Mouse (Mus musculus) liver, embryonic 14.5 days (tissue): ENCODE data around the gene Rfpl4b. TPM values are rescaled to one million over a fixed set of nuclear protein-coding genes. Genes with fewer than 3 reads are reported as not detected.

Source experiments
- ATAC-seq: fragments of 200-750 bp; cut with Nextera tagmentation; 2 replicates; pipeline ENCODE4 v1.8.0; 2017; ENCODE audit warnings: moderate number of reproducible peaks, mild to moderate bottlenecking, moderate library complexity; ENCODE audit not compliant: insufficient read depth
- DNase-seq, 3 experiments: peaks; one replicate each; pipeline ENCODE4 v3.0.0-alpha.2; 2012 to 2013; ENCODE audit warnings: low read depth in 3 of 3, low spot score in 3 of 3
- H3K27ac ChIP-seq: fragments of 300-500 bp; sonication (generic); 2 replicates; pipeline ENCODE4 v1.5.1; 2014; ENCODE audit warnings: moderate library complexity, mild to moderate bottlenecking, control low read depth, inconsistent platforms
- H3K27me3 ChIP-seq: fragments of 300-500 bp; sonication (generic); 2 replicates; pipeline ENCODE4 v1.6.1; 2014; ENCODE audit warnings: mild to moderate bottlenecking, low read length, moderate library complexity; ENCODE audit not compliant: control insufficient read depth, insufficient read depth
- H3K36me3 ChIP-seq: fragments of 300-500 bp; sonication (generic); replicated peaks from 2 replicates; pipeline ENCODE4 v1.6.1; 2014; ENCODE audit warnings: low read depth; ENCODE audit not compliant: control insufficient read depth, insufficient read depth
- H3K4me1 ChIP-seq, 2 experiments: fragments of 200-500 bp in 1 of 2; fragments of 300-500 bp in 1 of 2; sonication (generic) in 1 of 2; replicated peaks; 2 replicates each; pipeline ENCODE4 v1.6.1; 2012 to 2014; ENCODE audit warnings: antibody characterized with exemption in 1 of 2, inconsistent platforms in 1 of 2, low read length in 1 of 2; ENCODE audit not compliant: control insufficient read depth in 2 of 2, insufficient read depth in 2 of 2
- H3K4me2 ChIP-seq: fragments of 300-500 bp; sonication (generic); 2 replicates; pipeline ENCODE4 v1.6.1; 2014; ENCODE audit warnings: low read depth, mild to moderate bottlenecking, control low read depth, moderate library complexity
- H3K4me3 ChIP-seq, 2 experiments: fragments of 200-500 bp in 1 of 2; fragments of 300-500 bp in 1 of 2; sonication (generic) in 1 of 2; 2 replicates each; pipeline ENCODE4 v1.5.1; 2012 to 2014; ENCODE audit warnings: low read depth in 2 of 2, low read length in 2 of 2, mild to moderate bottlenecking in 2 of 2, control low read depth in 1 of 2, inconsistent platforms in 1 of 2, moderate library complexity in 1 of 2; ENCODE audit not compliant: insufficient read depth in 1 of 2
- H3K9ac ChIP-seq: fragments of 300-500 bp; sonication (generic); replicated peaks from 2 replicates; pipeline ENCODE4 v1.6.1; 2014; ENCODE audit warnings: mild to moderate bottlenecking, control low read depth, moderate library complexity
- H3K9me3 ChIP-seq: fragments of 300-500 bp; sonication (generic); 2 replicates; pipeline ENCODE4 v1.6.1; 2016; ENCODE audit warnings: low read length, mixed read lengths; ENCODE audit not compliant: control insufficient read depth
- CTCF ChIP-seq: IDR thresholded peaks from 2 replicates; pipeline ENCODE4 v1.5.1; 2016; ENCODE audit warnings: antibody characterized with exemption, low read depth, control low read depth
- EP300 ChIP-seq: IDR thresholded peaks from 2 replicates; pipeline ENCODE4 v1.6.1; 2016; ENCODE audit warnings: antibody characterized with exemption, low read depth
- WGBS: fragments of 180-500 bp; shearing (Covaris S2); extraction: QIAGEN DNeasy Blood & Tissue Kit; methylation state at CpG from one replicate; pipeline ENCODE4 v1.1.7; 2014; ENCODE audit not compliant: insufficient replicate concordance; 5-methylcytosine and 5-hydroxymethylcytosine counted together
- polyA plus RNA-seq, 2 experiments: library from polyadenylated mRNA; depleted of rRNA in 1 of 2; stranded (reverse) in 1 of 2; unstranded in 1 of 2; fragments of >200 nt; fragmentation: Nextera tagmentation in 1 of 2; extraction: Ambion mirVana in 1 of 2; gene quantifications; 2 replicates each; pipeline versions ENCODE4 v1.2.1 to v1.2.3; 2012 to 2014

Gene Rfpl4b
- polyA plus RNA-seq, 2 experiments: not detected

- H3K9me3 ChIP-seq: no peaks in the 10 kb centered on the region
- no peaks in the 10 kb centered on the region for H3K36me3 ChIP-seq
- ATAC-seq (no peak), DNase-seq (no peak)
- H3K9ac ChIP-seq: no peak overlapping the region
- 12% methylated on average over 1 of the region's 1 CpGs for WGBS
- no peak for TF ChIP-seq EP300
- no peak for TF ChIP-seq CTCF
- no peaks in the 10 kb centered on the region for H3K4me1 ChIP-seq
- H3K4me3 ChIP-seq: no peak overlapping the region
- H3K4me2 ChIP-seq: no peak overlapping the region
- H3K27ac ChIP-seq: no peak overlapping the region
- H3K27me3 ChIP-seq: no peaks in the 10 kb centered on the region
Observed at GRCm38 (mm10) chr10:38823741-38824140, 2.2 kb upstream of the Rfpl4b start.

- TF ChIP-seq CTCF (no peak), EP300 (no peak)
- Histone ChIP-seq H3K4me3 (no peak overlapping the region), H3K27ac (no peak overlapping the region), H3K4me1 (no peaks in the 10 kb centered on the region), H3K9me3 (no peaks in the 10 kb centered on the region), H3K36me3 (no peaks in the 10 kb centered on the region), H3K27me3 (no peaks in the 10 kb centered on the region), H3K4me2 (no peak overlapping the region), H3K9ac (no peak overlapping the region)
- WGBS: 84% methylated on average over 2 of the region's 2 CpGs
- no peak for DNase-seq
- no peak for ATAC-seq
Observed at GRCm38 (mm10) chr10:38806056-38806455, 15.5 kb downstream of the Rfpl4b start.

- no peak overlapping the region for H3K4me3 ChIP-seq
- WGBS: 69% methylated on average over 8 of the region's 8 CpGs
- no peak overlapping the region for H3K27ac ChIP-seq
- TF ChIP-seq EP300 (no peak), CTCF (no peak)
- no peak overlapping the region for H3K4me2 ChIP-seq
- no peaks in the 10 kb centered on the region for H3K36me3 ChIP-seq
- no peaks in the 10 kb centered on the region for H3K4me1 ChIP-seq
- no peak overlapping the region for H3K9ac ChIP-seq
- no peaks in the 10 kb centered on the region for H3K27me3 ChIP-seq
- H3K9me3 ChIP-seq: no peaks in the 10 kb centered on the region
- no peak for DNase-seq
- no peak for ATAC-seq
Observed at GRCm38 (mm10) chr10:38804047-38804446, 17.5 kb downstream of the Rfpl4b start.

- Histone ChIP-seq H3K9ac (no peak overlapping the region), H3K4me2 (no peak overlapping the region), H3K36me3 (no peaks in the 10 kb centered on the region), H3K9me3 (no peaks in the 10 kb centered on the region), H3K4me3 (no peak overlapping the region), H3K4me1 (no peaks in the 10 kb centered on the region), H3K27me3 (no peaks in the 10 kb centered on the region), H3K27ac (no peak overlapping the region)
- ATAC-seq: no peak
- WGBS: 70% methylated on average over 7 of the region's 7 CpGs
- TF ChIP-seq CTCF (no peak), EP300 (no peak)
- DNase-seq: no peak
Observed at GRCm38 (mm10) chr10:38803304-38803703, 18.3 kb downstream of the Rfpl4b start.

- Histone ChIP-seq H3K9ac (no peak overlapping the region), H3K4me1 (no peaks in the 10 kb centered on the region), H3K9me3 (no peaks in the 10 kb centered on the region), H3K27me3 (no peaks in the 10 kb centered on the region), H3K4me2 (no peak overlapping the region), H3K36me3 (no peaks in the 10 kb centered on the region), H3K27ac (no peak overlapping the region), H3K4me3 (no peak overlapping the region)
- no peak for ATAC-seq
- no peak for TF ChIP-seq EP300
- TF ChIP-seq CTCF: no peak
- WGBS: 47% methylated on average over 3 of the region's 3 CpGs
- DNase-seq: no peak
Observed at GRCm38 (mm10) chr10:38788612-38789011, 33.0 kb downstream of the Rfpl4b start.

Other genes starting within 250 kb of the Rfpl4b start
- gene Lama4, start 143.7 kb upstream of the Rfpl4b start, polyA plus RNA-seq (2012; rRNA removed): 0.48 and 0.94 TPM in 2 replicates
- 0.54 and 0.91 TPM in 2 replicates for gene Lama4, start 143.7 kb upstream of the Rfpl4b start, polyA plus RNA-seq (2014; fragmentation: Nextera tagmentation; extraction: Ambion mirVana)